Mouse (Mus musculus) v-Abl transformed pro-B cells (cell line): ENCODE measurements at regions not wholly inside any gene's neighbourhood (a gene's known extent, or its start where the extent isn't known, plus 50 kb on each side); places are given as distances from the start of the nearest gene placed in this dataset.

Experiments
- in situ Hi-C, 2 experiments: fragments of 400-800 bp; cut with MboI; formaldehyde crosslinking; loops; one replicate each; pipeline ENCODE4 v1.15.1; 2025; ENCODE audit not compliant: unreplicated experiment in 2 of 2

GRCm38 (mm10) chr1:90711103-90711502, 108.3 kb downstream of the Cops8 start:
- in situ Hi-C loops = no loop called here
